Mouse (Mus musculus) B cell, adult 67 days (primary cell): Measurements from ENCODE around the gene Gfap. TPM values are rescaled to one million over a fixed set of nuclear protein-coding genes. Genes with fewer than 3 reads are reported as not detected.

Experiments
- total RNA-seq, 2 experiments: library from RNA; stranded (reverse); gene quantifications; 4 replicates each; pipeline ENCODE4 v1.2.4; 2023

The Gfap gene
- not detected for total RNA-seq

GRCm38 (mm10) chr11:102900763-102901162, at the start of gene Gfap:
TSS of gene Gfap (minus strand) at chr11:102900912.

GRCm38 (mm10) chr11:102946265-102946991, 45.7 kb upstream of the Gfap start, which contains the start of gene C1ql1:
TSS of gene C1ql1 (minus strand) at chr11:102946688.

GRCm38 (mm10) chr11:102924557-102925350, 24.0 kb upstream of the Gfap start, which contains the start of gene Kif18b:
TSS of gene Kif18b (minus strand) at chr11:102925124.

GRCm38 (mm10) chr11:102884616-102885219, 16.0 kb downstream of the Gfap start, which contains the start of gene Fam187a:
TSS of gene Fam187a (plus strand) at chr11:102885169.

GRCm38 (mm10) chr11:102880585-102881313, 20.0 kb downstream of the Gfap start, which contains the start of the genes Eftud2 and Ccdc103:
TSS of gene Eftud2 (minus strand) at chr11:102880985.
TSS of gene Ccdc103 (plus strand) at chr11:102881204.

Other genes starting within 250 kb of the Gfap start
- gene Meioc, start 237.2 kb downstream of the Gfap start, total RNA-seq = not detected
- 10 to 100 TPM; 24.4 to 25.1 TPM for gene Ccdc43, start 203.1 kb downstream of the Gfap start, total RNA-seq
- gene Adam11, start 139.5 kb downstream of the Gfap start, total RNA-seq = under 1 TPM in 1 of 2 experiments, not detected in 1; 0.52 TPM
- not detected for gene Gjc1, start 81.2 kb downstream of the Gfap start, total RNA-seq
- not detected for gene Higd1b, start 65.1 kb downstream of the Gfap start, total RNA-seq
- gene Eftud2, start 19.9 kb downstream of the Gfap start, total RNA-seq = 100 to 1,000 TPM; 128 to 132 TPM
- gene Ccdc103, start 19.7 kb downstream of the Gfap start, total RNA-seq = not detected
- not detected for gene Fam187a, start 15.7 kb downstream of the Gfap start, total RNA-seq
- under 1 TPM; 0.21 to 0.84 TPM for gene Kif18b, start 24.2 kb upstream of the Gfap start, total RNA-seq
- gene C1ql1, start 45.8 kb upstream of the Gfap start, total RNA-seq = not detected
- gene Nmt1, start 127.3 kb upstream of the Gfap start, total RNA-seq = 10 to 100 TPM; 55.5 to 61.3 TPM
- 10 to 100 TPM; 15.0 to 20.2 TPM for gene Dcakd, start 127.4 kb upstream of the Gfap start, total RNA-seq
- 1 to 10 TPM in 1 of 2 experiments, under 1 TPM in 1; 0.99 to 2.3 TPM for gene Plcd3, start 200.7 kb upstream of the Gfap start, total RNA-seq
- 10 to 100 TPM; 43.2 to 61.9 TPM for gene Acbd4, start 200.8 kb upstream of the Gfap start, total RNA-seq
- 10 to 100 TPM; 41.6 to 56.4 TPM for gene Hexim1, start 215.3 kb upstream of the Gfap start, total RNA-seq
- 1 to 10 TPM; 4.3 to 4.9 TPM for gene Hexim2, start 231.5 kb upstream of the Gfap start, total RNA-seq